Mouse (Mus musculus) layer of hippocampus, postnatal 36 days (tissue): ENCODE data around the gene Shisa5. TPM values are rescaled to one million over a fixed set of nuclear protein-coding genes. Genes with fewer than 3 reads are reported as not detected.

ENCODE experiments used
- DNase-seq, 2 experiments: peaks; one replicate each; pipeline ENCODE4 v3.0.0; 2022
- total RNA-seq, 2 experiments: library from RNA; stranded (reverse); gene quantifications; 2 replicates each; pipeline ENCODE4 v1.2.3; 2021

Gene Shisa5
- total RNA-seq, 2 experiments from 2014 or later, result 40.4 to 48.9 TPM

- peak; percentile 65 to 71 for DNase-seq
Observed at GRCm38 (mm10) chr9:109054712-109055111, 16.3 kb downstream of the Shisa5 start.

GRCm38 (mm10) chr9:109055271-109056030 lies 17.1 kb downstream of the Shisa5 start:
- DNase-seq, result no peak

- DNase-seq, result no peak
Observed at GRCm38 (mm10) chr9:109056081-109056690, 17.8 kb downstream of the Shisa5 start.

- no peak for DNase-seq
Observed at GRCm38 (mm10) chr9:109056916-109057315, 18.6 kb downstream of the Shisa5 start.

GRCm38 (mm10) chr9:109057543-109057942 lies 19.2 kb downstream of the Shisa5 start:
- DNase-seq, result no peak

GRCm38 (mm10) chr9:109058006-109058765 lies 19.8 kb downstream of the Shisa5 start:
- no peak for DNase-seq

GRCm38 (mm10) chr9:109059136-109059903 lies 21.0 kb downstream of the Shisa5 start, which contains the start of gene Trex1:
Trex1 (minus strand) TSS chr9:109059734.
- DNase-seq, result peak; percentile 86 to 88

- DNase-seq, result no peak
Observed at GRCm38 (mm10) chr9:109060184-109060897, 22.0 kb downstream of the Shisa5 start.

GRCm38 (mm10) chr9:109060898-109061295 lies 22.5 kb downstream of the Shisa5 start:
- DNase-seq, result no peak

- no peak for DNase-seq
Observed at GRCm38 (mm10) chr9:109068095-109068735, 29.9 kb downstream of the Shisa5 start.

- peak; percentile 92 to 94 for DNase-seq
Observed at GRCm38 (mm10) chr9:109073661-109074573, 35.6 kb downstream of the Shisa5 start, which contains the start of gene Atrip. Atrip (minus strand) TSS chr9:109074124.

GRCm38 (mm10) chr9:109080516-109080915 lies 42.2 kb downstream of the Shisa5 start:
- no peak for DNase-seq

GRCm38 (mm10) chr9:109081749-109082123 lies 43.4 kb downstream of the Shisa5 start:
- DNase-seq, result no peak

- DNase-seq, result peak; percentile 89
Observed at GRCm38 (mm10) chr9:109082124-109082800, 43.9 kb downstream of the Shisa5 start, which contains the start of the genes Ccdc51 and Tma7. Ccdc51 (plus strand) TSS chr9:109082493. Tma7 (minus strand) TSS chr9:109082587.

- no peak for DNase-seq
Observed at GRCm38 (mm10) chr9:109084922-109085321, 46.6 kb downstream of the Shisa5 start.

GRCm38 (mm10) chr9:109087987-109088386 lies 49.6 kb downstream of the Shisa5 start:
- peak; percentile 44 to 45 for DNase-seq

- DNase-seq, result no peak
Observed at GRCm38 (mm10) chr9:109090446-109090845, 52.1 kb downstream of the Shisa5 start.

GRCm38 (mm10) chr9:109091802-109092201 lies 53.4 kb downstream of the Shisa5 start:
- DNase-seq, result no peak

- DNase-seq, result no peak
Observed at GRCm38 (mm10) chr9:109092799-109093198, 54.4 kb downstream of the Shisa5 start.
